Mouse (Mus musculus) forebrain, embryonic 15.5 days (tissue): ENCODE measurements around the gene Snx30. TPM values are rescaled to one million over a fixed set of nuclear protein-coding genes. Genes with fewer than 3 reads are reported as not detected.

Experiments
- ATAC-seq: fragments of 200-750 bp; cut with Nextera tagmentation; replicated peaks from 2 replicates; pipeline ENCODE4 v1.8.0; 2017; ENCODE audit warnings: mild to moderate bottlenecking, moderate TSS enrichment, moderate library complexity
- H3K27ac ChIP-seq: fragments of 300-500 bp; sonication (generic); replicated peaks from 2 replicates; pipeline ENCODE4 v1.5.1; 2015; ENCODE audit warnings: mild to moderate bottlenecking, inconsistent platforms
- H3K27me3 ChIP-seq: fragments of 300-500 bp; sonication (generic); 2 replicates; pipeline ENCODE4 v1.6.1; 2015; ENCODE audit warnings: inconsistent platforms
- H3K36me3 ChIP-seq: fragments of 300-500 bp; sonication (generic); 2 replicates; pipeline ENCODE4 v1.6.1; 2015; ENCODE audit warnings: mild to moderate bottlenecking, inconsistent platforms
- H3K4me1 ChIP-seq: fragments of 300-500 bp; sonication (generic); 2 replicates; pipeline ENCODE4 v1.6.1; 2015; ENCODE audit warnings: inconsistent platforms
- H3K4me2 ChIP-seq: fragments of 300-500 bp; sonication (generic); replicated peaks from 2 replicates; pipeline ENCODE4 v1.6.1; 2015; ENCODE audit warnings: mild to moderate bottlenecking, inconsistent platforms
- H3K4me3 ChIP-seq: fragments of 300-500 bp; sonication (generic); 2 replicates; pipeline ENCODE4 v1.5.1; 2015; ENCODE audit warnings: mild to moderate bottlenecking, inconsistent platforms
- H3K9ac ChIP-seq: fragments of 300-500 bp; sonication (generic); replicated peaks from 2 replicates; pipeline ENCODE4 v1.6.1; 2015; ENCODE audit warnings: mild to moderate bottlenecking, inconsistent platforms
- H3K9me3 ChIP-seq: fragments of 300-500 bp; sonication (generic); 2 replicates; pipeline ENCODE4 v1.6.1; 2016; ENCODE audit warnings: inconsistent platforms
- WGBS: fragments of 180-500 bp; shearing (Covaris S2); methylation state at CpG from one replicate; pipeline ENCODE4 v1.1.7; 2015; ENCODE audit warnings: mixed read lengths; 5-methylcytosine and 5-hydroxymethylcytosine counted together
- polyA plus RNA-seq: library from polyadenylated mRNA; unstranded; fragments of >200 nt; fragmentation: Nextera tagmentation; extraction: Ambion mirVana; gene quantifications from 2 replicates; pipeline ENCODE4 v1.2.1, GENCODE M21; 2015

Snx30 gene
- polyA plus RNA-seq, 1 experiment from 2014 or later, result 13.0 TPM

DNA sequence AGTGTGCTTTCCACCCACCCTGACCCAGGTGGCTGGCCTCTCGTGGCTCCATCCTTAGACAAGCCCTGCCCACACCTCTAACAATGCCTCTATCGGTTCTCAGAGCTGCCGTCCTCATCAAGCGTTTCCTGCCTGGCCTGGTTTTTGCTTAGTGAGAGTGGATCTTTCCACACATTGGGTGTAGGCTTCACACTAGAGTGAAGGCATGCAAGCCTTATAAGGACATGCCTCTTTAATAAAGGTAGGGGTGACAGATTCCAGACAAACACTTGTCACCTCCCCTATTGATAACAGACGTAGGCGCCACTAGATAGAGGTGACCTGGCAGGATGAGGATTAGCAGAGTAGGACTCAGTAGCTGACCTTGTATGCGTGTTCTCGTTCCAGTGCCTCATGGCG, 92.9 kb downstream of the Snx30 start:
- Histone ChIP-seq H3K9me3 (no peaks in the 10 kb centered on the region), H3K9ac (no peak overlapping the region), H3K4me2 (no peak overlapping the region), H3K27me3 (no peaks in the 10 kb centered on the region), H3K4me3 (no peak overlapping the region), H3K27ac (no peak overlapping the region), H3K36me3 (no peaks in the 10 kb centered on the region), H3K4me1 (no peaks in the 10 kb centered on the region)
- WGBS, result 92% methylated on average over 9 of the region's 9 CpGs
- ATAC-seq, result no peak

DNA sequence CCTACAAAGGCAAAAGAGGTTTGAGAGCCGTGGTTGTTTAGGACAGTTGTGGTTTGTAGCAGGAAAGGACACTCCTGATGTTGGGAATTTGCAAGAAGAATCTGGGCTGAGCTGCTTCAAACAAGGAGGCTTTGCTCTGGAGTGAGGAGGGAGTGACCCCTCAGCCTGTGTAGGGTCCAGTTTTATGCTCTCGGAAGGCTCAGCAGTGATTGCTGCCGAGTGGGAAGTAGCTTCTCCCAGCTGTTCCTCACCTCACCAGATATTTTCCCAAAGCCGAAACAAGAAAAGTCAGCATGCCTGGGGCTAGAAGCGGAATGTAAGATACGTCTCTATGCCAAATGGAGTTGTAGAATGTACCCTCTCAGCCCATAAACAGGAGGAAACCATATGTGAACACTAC, 96.2 kb downstream of the Snx30 start:
- H3K36me3 ChIP-seq, result no peaks in the 10 kb centered on the region
- 95% methylated on average over 6 of the region's 6 CpGs for whole genome bisulfite sequencing
- no peaks in the 10 kb centered on the region for H3K9me3 ChIP-seq
- H3K4me3 ChIP-seq, result no peak overlapping the region
- H3K9ac ChIP-seq, result no peak overlapping the region
- H3K4me1 ChIP-seq, result no peaks in the 10 kb centered on the region
- no peak for ATAC-seq
- no peak overlapping the region for H3K27ac ChIP-seq
- H3K27me3 ChIP-seq, result no peaks in the 10 kb centered on the region
- no peak overlapping the region for H3K4me2 ChIP-seq

DNA sequence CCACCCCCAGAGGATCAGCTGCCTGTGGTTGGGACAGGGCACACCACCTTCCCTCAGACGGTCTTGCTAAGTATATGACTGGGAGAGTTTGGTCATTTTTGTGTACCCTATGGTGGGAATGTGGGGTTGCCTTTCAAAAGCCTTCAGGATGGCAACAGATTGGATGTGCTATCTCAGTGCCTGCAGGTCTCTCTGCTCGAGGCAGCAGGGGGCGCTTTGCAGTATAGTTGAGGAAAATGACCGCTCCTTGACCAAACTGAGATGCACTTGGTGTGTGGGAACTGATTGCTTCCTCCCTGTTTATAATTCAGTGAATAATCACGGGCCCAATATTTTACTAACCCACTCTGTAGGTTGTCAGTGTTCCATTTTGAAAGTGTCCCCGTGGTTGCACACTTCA, 96.9 kb downstream of the Snx30 start:
- Histone ChIP-seq H3K9me3 (no peaks in the 10 kb centered on the region), H3K9ac (no peak overlapping the region), H3K4me1 (no peaks in the 10 kb centered on the region), H3K36me3 (no peaks in the 10 kb centered on the region), H3K4me3 (no peak overlapping the region), H3K4me2 (no peak overlapping the region), H3K27ac (no peak overlapping the region), H3K27me3 (no peaks in the 10 kb centered on the region)
- 80% methylated on average over 6 of the region's 6 CpGs for WGBS
- ATAC-seq, result no peak

DNA sequence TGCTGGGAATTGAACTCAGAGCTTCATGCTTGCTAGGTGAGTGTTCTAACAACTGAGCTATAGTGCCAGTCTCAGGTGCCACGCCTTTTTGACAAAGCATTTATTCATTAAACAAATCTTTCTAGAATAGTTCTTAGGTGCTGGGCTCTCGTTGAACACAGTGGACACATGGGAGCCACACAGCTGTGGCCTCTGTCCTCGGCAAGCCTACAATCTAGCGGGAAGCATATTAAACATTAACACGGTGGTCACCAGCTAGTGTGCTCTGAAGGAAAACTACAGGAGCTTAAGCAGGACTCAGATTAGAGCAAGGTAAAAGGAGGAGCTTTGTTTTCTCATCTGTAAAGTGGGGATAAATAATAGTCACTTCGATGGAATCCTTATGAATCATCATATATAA, 101.5 kb downstream of the Snx30 start:
- no peak for ATAC-seq
- no peak overlapping the region for H3K27ac ChIP-seq
- H3K4me1 ChIP-seq, result no peaks in the 10 kb centered on the region
- no peaks in the 10 kb centered on the region for H3K9me3 ChIP-seq
- H3K9ac ChIP-seq, result no peak overlapping the region
- no peaks in the 10 kb centered on the region for H3K27me3 ChIP-seq
- no peak overlapping the region for H3K4me2 ChIP-seq
- 90% methylated on average over 6 of the region's 6 CpGs for WGBS
- no peaks in the 10 kb centered on the region for H3K36me3 ChIP-seq
- H3K4me3 ChIP-seq, result no peak overlapping the region

DNA sequence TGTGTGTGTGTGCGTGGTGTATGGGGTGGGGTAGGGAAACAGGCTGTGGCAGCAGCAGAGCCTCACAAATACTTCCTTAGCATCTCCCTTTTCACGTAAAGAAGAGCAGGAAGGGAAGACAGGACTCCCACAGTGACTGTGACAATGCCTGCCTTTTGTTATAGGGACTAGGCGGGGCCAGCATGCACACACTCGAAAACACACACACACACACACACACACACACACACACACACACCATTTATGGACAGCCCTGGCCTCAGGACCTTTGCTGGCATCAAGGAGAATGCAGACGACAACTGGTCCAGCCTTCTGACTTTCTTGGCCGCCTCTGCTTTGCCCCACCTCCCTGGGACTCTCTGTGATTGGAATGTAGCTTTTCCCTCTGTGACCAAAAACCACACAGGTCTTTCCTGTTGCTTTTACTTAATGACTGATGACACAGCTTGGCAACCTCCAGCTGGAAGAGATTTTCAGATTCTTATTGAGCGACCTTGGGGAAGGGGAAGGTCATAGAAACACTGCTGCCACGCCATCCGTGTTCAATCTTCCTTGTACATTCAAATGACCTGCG, 102.1 kb downstream of the Snx30 start:
- no peaks in the 10 kb centered on the region for H3K4me1 ChIP-seq
- no peak overlapping the region for H3K4me2 ChIP-seq
- no peaks in the 10 kb centered on the region for H3K9me3 ChIP-seq
- WGBS, result 58% methylated on average over 9 of the region's 10 CpGs
- no peaks in the 10 kb centered on the region for H3K36me3 ChIP-seq
- H3K4me3 ChIP-seq, result no peak overlapping the region
- no peaks in the 10 kb centered on the region for H3K27me3 ChIP-seq
- H3K27ac ChIP-seq, result no peak overlapping the region
- ATAC-seq, result no peak
- no peak overlapping the region for H3K9ac ChIP-seq

DNA sequence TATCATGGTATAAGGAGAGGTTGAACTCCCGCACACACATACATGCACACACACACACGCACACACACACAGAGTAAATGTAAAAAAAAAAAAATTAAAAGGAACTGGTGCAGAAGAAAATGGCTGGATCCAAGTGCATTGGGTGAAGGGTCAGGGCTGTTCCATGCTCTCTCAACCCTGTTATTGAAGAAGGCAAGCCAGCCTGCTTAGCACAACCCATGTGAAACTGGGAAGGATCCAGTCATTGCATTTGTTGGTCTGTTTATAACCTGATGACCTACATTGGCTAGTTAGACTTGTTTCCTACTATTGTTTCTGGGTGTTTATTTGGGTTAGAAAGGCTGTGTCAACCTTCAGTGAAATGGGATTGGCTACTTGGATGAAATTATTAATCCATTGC, 103.1 kb downstream of the Snx30 start:
- Histone ChIP-seq H3K4me1 (no peaks in the 10 kb centered on the region), H3K36me3 (no peaks in the 10 kb centered on the region), H3K4me2 (no peak overlapping the region), H3K27me3 (no peaks in the 10 kb centered on the region), H3K27ac (no peak overlapping the region), H3K9ac (no peak overlapping the region), H3K4me3 (no peak overlapping the region), H3K9me3 (no peaks in the 10 kb centered on the region)
- WGBS, result 93% methylated on average over 2 of the region's 2 CpGs
- no peak for ATAC-seq

DNA sequence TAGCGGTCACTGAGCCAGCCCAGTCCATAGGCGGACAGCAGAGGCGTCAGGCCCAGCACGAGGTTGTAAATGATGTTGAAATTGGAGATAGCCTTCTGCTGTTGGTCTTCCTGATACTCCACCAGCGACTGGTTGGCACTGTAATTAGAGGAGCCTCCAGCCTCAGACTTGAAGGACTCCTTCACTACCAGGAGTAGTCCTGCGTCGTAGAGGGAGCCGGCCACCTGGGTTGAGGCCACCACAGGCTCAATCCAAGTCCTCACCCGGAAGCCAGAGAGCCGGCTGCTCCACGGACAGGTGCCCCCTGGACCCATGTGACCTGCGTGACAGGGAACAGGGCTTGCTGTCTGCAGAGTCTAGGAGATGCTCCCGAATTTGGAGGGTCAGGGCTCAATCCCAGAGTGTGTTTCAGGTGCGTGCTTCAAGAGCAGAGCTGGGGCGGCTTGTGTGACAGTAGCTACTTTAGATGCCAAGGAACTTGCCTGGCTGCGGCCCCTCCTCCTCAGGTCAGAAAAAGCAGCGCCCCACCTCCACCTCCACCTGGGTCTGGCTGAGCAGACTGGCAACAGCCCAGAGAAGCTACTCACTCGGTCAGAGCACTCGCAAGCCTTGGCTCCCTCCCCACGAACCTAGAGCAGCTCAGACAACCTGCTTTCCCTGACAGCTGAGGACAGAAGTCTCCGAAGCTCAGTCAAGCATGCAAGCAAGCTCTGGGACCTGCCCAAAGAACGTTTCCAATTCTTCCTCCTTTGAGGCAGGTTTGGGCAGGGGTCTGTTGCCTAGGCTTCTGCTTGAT, 109.2 kb downstream of the Snx30 start, which contains the start of gene Slc46a2:
TSS of gene Slc46a2 (minus strand) at position 449 of the 796 bp plus-strand sequence.
- H3K9ac ChIP-seq, result no peak within 1 kb of the TSS
- H3K36me3 ChIP-seq, result no peaks in the 10 kb centered on the region
- WGBS, result 17% methylated on average over 22 of the region's 22 CpGs
- ATAC-seq, result no peak
- H3K4me1 ChIP-seq, result no peaks in the 10 kb centered on the region
- no peak within 1 kb of the TSS for H3K4me3 ChIP-seq
- H3K27me3 ChIP-seq, result no peaks in the 10 kb centered on the region
- H3K9me3 ChIP-seq, result no peaks in the 10 kb centered on the region
- H3K4me2 ChIP-seq, result no peak within 1 kb of the TSS
- no peak within 1 kb of the TSS for H3K27ac ChIP-seq

DNA sequence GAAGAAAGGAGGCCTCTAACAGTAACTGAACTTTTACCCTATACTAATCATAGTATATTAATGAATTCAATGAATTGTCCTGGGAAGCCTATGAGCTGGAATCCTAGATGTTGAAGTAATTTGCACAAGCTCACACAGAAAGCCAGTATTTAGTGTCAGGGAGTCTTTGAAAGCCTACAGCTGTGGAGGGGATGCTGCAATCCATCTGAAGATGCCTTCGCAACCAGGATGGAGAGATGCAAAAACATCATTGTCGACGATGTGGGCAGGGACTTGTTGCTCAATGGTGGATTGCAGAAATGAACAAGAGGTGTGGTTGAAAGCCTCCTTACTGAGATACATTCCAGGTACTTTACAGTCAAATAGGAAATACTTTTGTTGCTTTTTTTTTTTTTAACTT, 112.3 kb downstream of the Snx30 start:
- Histone ChIP-seq H3K9ac (no peak overlapping the region), H3K36me3 (no peaks in the 10 kb centered on the region), H3K27ac (no peak overlapping the region), H3K4me1 (no peaks in the 10 kb centered on the region), H3K4me3 (no peak overlapping the region), H3K27me3 (no peaks in the 10 kb centered on the region), H3K4me2 (no peak overlapping the region), H3K9me3 (no peaks in the 10 kb centered on the region)
- WGBS, result 92% methylated on average over 3 of the region's 3 CpGs
- ATAC-seq, result no peak

DNA sequence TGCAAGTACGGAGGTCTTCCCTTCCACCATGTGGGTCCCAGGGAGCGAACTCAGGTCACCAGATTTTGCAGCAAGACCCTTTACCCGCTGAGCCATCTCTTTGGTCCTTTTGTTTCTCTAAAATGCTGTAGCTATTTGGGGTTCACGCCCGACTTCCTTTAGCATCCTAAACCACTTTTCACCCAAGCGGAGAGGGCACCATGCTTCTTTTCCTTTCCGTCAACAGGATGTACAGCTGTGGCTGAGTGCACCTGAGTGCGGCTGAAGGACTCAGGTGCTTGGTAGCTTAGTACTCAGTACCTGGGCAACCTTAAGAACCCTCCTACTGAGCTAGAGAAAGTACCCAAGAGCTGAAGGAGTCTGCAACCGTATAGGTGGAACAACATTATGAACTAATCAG, 119.4 kb downstream of the Snx30 start:
- Histone ChIP-seq H3K36me3 (no peaks in the 10 kb centered on the region), H3K9me3 (no peaks in the 10 kb centered on the region), H3K4me2 (no peak overlapping the region), H3K27ac (no peak overlapping the region), H3K27me3 (no peaks in the 10 kb centered on the region), H3K4me3 (no peak overlapping the region), H3K4me1 (no peaks in the 10 kb centered on the region), H3K9ac (no peak overlapping the region)
- WGBS, result 86% methylated on average over 9 of the region's 9 CpGs
- no peak for ATAC-seq

DNA sequence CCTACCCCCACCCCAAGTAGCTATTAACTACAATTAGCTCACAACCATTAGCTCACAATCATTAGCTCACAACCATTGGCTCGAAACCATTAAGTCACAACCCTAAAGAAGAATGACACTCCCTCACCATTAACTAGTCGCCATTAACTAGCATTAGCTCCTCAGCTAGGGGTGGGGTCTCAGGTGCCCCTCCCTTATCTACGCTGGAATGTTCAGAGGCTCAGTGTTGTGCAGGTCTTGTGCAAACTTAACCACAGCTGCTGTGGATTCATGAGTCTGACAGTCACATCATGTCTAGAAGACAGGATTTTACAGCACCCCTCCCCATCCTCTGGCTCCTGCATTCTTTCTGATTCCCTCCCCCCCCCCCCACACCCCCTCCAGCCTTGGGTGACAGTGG, 122.0 kb downstream of the Snx30 start:
- Histone ChIP-seq H3K27ac (no peak overlapping the region), H3K4me3 (no peak overlapping the region), H3K9me3 (no peaks in the 10 kb centered on the region), H3K4me2 (no peak overlapping the region), H3K36me3 (no peaks in the 10 kb centered on the region), H3K27me3 (no peaks in the 10 kb centered on the region), H3K4me1 (no peaks in the 10 kb centered on the region), H3K9ac (no peak overlapping the region)
- WGBS, result 81% methylated on average over 3 of the region's 3 CpGs
- ATAC-seq, result no peak

DNA sequence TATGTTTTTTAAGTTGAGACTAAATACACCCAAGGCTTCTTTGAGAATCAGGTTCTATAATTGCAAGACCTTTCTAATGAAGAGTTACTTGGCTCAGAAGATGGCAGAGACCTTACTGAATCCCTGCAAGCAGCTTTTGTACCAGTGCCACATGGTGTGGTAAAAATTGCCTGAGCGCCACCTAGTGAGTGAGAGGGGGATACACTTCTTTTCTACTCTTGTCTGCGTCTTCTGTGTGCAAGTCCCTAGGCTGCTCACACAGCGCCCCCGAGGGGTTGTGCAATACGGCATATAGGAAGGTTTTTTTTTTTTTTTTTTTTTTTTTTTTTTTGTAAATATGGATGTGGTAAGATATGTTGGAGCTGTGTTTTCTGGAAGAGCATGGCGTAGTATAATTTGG, 122.7 kb downstream of the Snx30 start:
- H3K27me3 ChIP-seq, result no peaks in the 10 kb centered on the region
- H3K4me3 ChIP-seq, result no peak overlapping the region
- ATAC-seq, result 0 out of 2 replicates have a peak, but pooled peaks have one; percentile 29
- H3K27ac ChIP-seq, result no peak overlapping the region
- H3K36me3 ChIP-seq, result no peaks in the 10 kb centered on the region
- WGBS, result 26% methylated on average over 6 of the region's 6 CpGs
- no peaks in the 10 kb centered on the region for H3K4me1 ChIP-seq
- no peaks in the 10 kb centered on the region for H3K9me3 ChIP-seq
- H3K9ac ChIP-seq, result no peak overlapping the region
- H3K4me2 ChIP-seq, result no peak overlapping the region

DNA sequence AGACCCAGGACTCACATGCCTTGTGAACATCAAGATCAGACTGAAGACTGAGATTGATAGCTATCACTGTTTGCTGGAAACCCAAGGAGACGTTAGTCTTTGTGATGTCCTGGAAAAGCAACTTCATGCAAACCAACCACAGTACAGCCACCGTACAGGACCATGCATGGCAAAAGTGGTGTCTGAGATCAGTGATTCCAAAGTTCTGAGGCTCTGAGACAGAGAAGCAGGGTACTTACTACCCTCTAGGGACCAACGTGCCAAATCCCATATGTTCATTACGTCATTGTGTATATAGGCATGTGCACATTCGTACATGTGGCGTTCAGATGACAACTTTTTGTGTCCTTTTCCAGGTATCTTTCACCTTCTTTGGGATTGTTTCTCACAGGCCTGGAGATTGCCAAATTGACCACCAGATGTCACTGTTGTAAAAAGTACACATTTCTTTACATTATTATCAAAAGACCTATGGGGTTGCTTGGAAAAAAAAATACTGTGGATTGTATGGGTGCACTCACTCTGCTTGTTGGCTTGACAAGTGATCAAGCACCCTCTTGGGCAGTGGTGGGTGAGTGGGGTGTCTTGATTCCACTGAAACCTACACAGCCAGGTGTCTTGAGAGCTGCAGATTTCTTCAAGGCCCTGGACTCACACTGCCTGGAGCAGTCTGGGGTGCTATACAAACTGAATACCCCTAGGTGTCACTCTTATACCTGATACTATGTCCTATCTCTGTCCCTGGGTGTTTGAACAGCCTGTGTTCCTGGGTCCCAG, 127.1 kb downstream of the Snx30 start:
- no peak overlapping the region for H3K4me2 ChIP-seq
- no peak overlapping the region for H3K4me3 ChIP-seq
- no peak overlapping the region for H3K27ac ChIP-seq
- WGBS, result 58% methylated on average over 6 of the region's 6 CpGs
- H3K9me3 ChIP-seq, result no peaks in the 10 kb centered on the region
- no peaks in the 10 kb centered on the region for H3K4me1 ChIP-seq
- no peak overlapping the region for H3K9ac ChIP-seq
- no peaks in the 10 kb centered on the region for H3K27me3 ChIP-seq
- no peaks in the 10 kb centered on the region for H3K36me3 ChIP-seq
- peak; percentile 88 for ATAC-seq
